Mouse (Mus musculus): ENCODE measurements at regions not wholly inside any gene's neighbourhood (a gene's known extent, or its start where the extent isn't known, plus 50 kb on each side); places are given as distances from the start of the nearest gene placed in this dataset.

GRCm38 (mm10) chr1:81516575-81517210 is 439.9 kb downstream of the Nyap2 start:
- Histone ChIP-seq H3K4me3 (no peak overlapping the region), H3K36me3 (no peaks in the 10 kb centered on the region), H3K9ac (no peak overlapping the region), H3K9me3 (no peaks in the 10 kb centered on the region), H3K4me2 (no peak overlapping the region), H3K27me3 (no peaks in the 10 kb centered on the region), H3K4me1 (peaks cover 13% of the 10 kb centered on the region), H3K27ac (no peak overlapping the region)
- no peak for ATAC-seq (ENCODE audit: borderline replicate concordance, extremely low read depth, low FRiP score, low TSS enrichment)
- 57% methylated on average over 10 of the region's 10 CpGs for WGBS

GRCm38 (mm10) chr1:81520420-81521273 is 443.9 kb downstream of the Nyap2 start:
- peak overlapping the region; percentile 9 for H3K27ac ChIP-seq
- 21% methylated on average over 9 of the region's 9 CpGs for WGBS
- ATAC-seq (ENCODE audit: borderline replicate concordance, extremely low read depth, low FRiP score, low TSS enrichment): peak; percentile 49; the same call in 1 of the 2 replicates
- H3K9ac ChIP-seq: no peak overlapping the region
- no peaks in the 10 kb centered on the region for H3K36me3 ChIP-seq
- H3K4me1 ChIP-seq: peaks cover 17% of the 10 kb centered on the region
- H3K27me3 ChIP-seq: no peaks in the 10 kb centered on the region
- no peaks in the 10 kb centered on the region for H3K9me3 ChIP-seq
- no peak overlapping the region for H3K4me3 ChIP-seq
- H3K4me2 ChIP-seq: no peak overlapping the region

GRCm38 (mm10) chr1:81522929-81523328 is 446.2 kb downstream of the Nyap2 start:
- Histone ChIP-seq H3K27me3 (no peaks in the 10 kb centered on the region), H3K36me3 (no peaks in the 10 kb centered on the region), H3K27ac (no peak overlapping the region), H3K4me2 (no peak overlapping the region), H3K4me1 (peaks cover 17% of the 10 kb centered on the region), H3K4me3 (no peak overlapping the region), H3K9ac (no peak overlapping the region), H3K9me3 (no peaks in the 10 kb centered on the region)
- WGBS: 81% methylated on average over 3 of the region's 3 CpGs
- no peak for ATAC-seq (ENCODE audit: borderline replicate concordance, extremely low read depth, low FRiP score, low TSS enrichment)

GRCm38 (mm10) chr1:81525821-81526220 is 449.1 kb downstream of the Nyap2 start:
- Histone ChIP-seq H3K36me3 (no peaks in the 10 kb centered on the region), H3K4me1 (peaks cover 10% of the 10 kb centered on the region; the same call in 1 of the 2 replicates), H3K4me3 (no peak overlapping the region), H3K9ac (no peak overlapping the region), H3K9me3 (no peaks in the 10 kb centered on the region), H3K4me2 (no peak overlapping the region), H3K27me3 (no peaks in the 10 kb centered on the region), H3K27ac (no peak overlapping the region)
- ATAC-seq (ENCODE audit: borderline replicate concordance, extremely low read depth, low FRiP score, low TSS enrichment): no peak

- Histone ChIP-seq H3K4me2 (no peak overlapping the region), H3K36me3 (no peaks in the 10 kb centered on the region), H3K9ac (no peak overlapping the region), H3K4me3 (no peak overlapping the region), H3K9me3 (no peaks in the 10 kb centered on the region), H3K27ac (no peak overlapping the region), H3K27me3 (no peaks in the 10 kb centered on the region), H3K4me1 (no peaks in the 10 kb centered on the region)
- ATAC-seq (ENCODE audit: borderline replicate concordance, extremely low read depth, low FRiP score, low TSS enrichment): no peak
- 62% methylated on average over 5 of the region's 5 CpGs for WGBS
Observed at GRCm38 (mm10) chr1:81537836-81538235, 461.1 kb downstream of the Nyap2 start.

- Histone ChIP-seq H3K27me3 (no peaks in the 10 kb centered on the region), H3K36me3 (no peaks in the 10 kb centered on the region), H3K27ac (no peak overlapping the region), H3K9me3 (no peaks in the 10 kb centered on the region), H3K9ac (no peak overlapping the region), H3K4me2 (no peak overlapping the region), H3K4me1 (no peaks in the 10 kb centered on the region), H3K4me3 (no peak overlapping the region)
- no peak for ATAC-seq (ENCODE audit: borderline replicate concordance, extremely low read depth, low FRiP score, low TSS enrichment)
- 64% methylated on average over 5 of the region's 5 CpGs for WGBS
Observed at GRCm38 (mm10) chr1:81539591-81540311, 463.0 kb downstream of the Nyap2 start.

GRCm38 (mm10) chr1:81548906-81549305 is 472.2 kb downstream of the Nyap2 start:
- H3K27ac ChIP-seq: no peak overlapping the region
- H3K36me3 ChIP-seq: no peaks in the 10 kb centered on the region
- ATAC-seq (ENCODE audit: borderline replicate concordance, extremely low read depth, low FRiP score, low TSS enrichment): no peak
- H3K4me3 ChIP-seq: no peak overlapping the region
- no peaks in the 10 kb centered on the region for H3K9me3 ChIP-seq
- 65% methylated on average over 2 of the region's 2 CpGs for WGBS
- no peaks in the 10 kb centered on the region for H3K27me3 ChIP-seq
- H3K4me2 ChIP-seq: no peak overlapping the region
- H3K4me1 ChIP-seq: no peaks in the 10 kb centered on the region
- no peak overlapping the region for H3K9ac ChIP-seq

- no peaks in the 10 kb centered on the region for H3K36me3 ChIP-seq
- H3K27me3 ChIP-seq: no peaks in the 10 kb centered on the region
- H3K4me1 ChIP-seq: no peaks in the 10 kb centered on the region
- no peak for ATAC-seq (ENCODE audit: borderline replicate concordance, extremely low read depth, low FRiP score, low TSS enrichment)
- 86% methylated on average over 5 of the region's 5 CpGs for WGBS
- no peak overlapping the region for H3K27ac ChIP-seq
- no peak overlapping the region for H3K4me2 ChIP-seq
- H3K4me3 ChIP-seq: no peak overlapping the region
- no peak overlapping the region for H3K9ac ChIP-seq
- no peaks in the 10 kb centered on the region for H3K9me3 ChIP-seq
Observed at GRCm38 (mm10) chr1:81549706-81550105, 473.0 kb downstream of the Nyap2 start.

GRCm38 (mm10) chr1:81552731-81553130 is 476.0 kb downstream of the Nyap2 start:
- Histone ChIP-seq H3K9ac (no peak overlapping the region), H3K4me2 (no peak overlapping the region), H3K4me3 (no peak overlapping the region), H3K4me1 (no peaks in the 10 kb centered on the region), H3K36me3 (no peaks in the 10 kb centered on the region), H3K9me3 (no peaks in the 10 kb centered on the region), H3K27me3 (no peaks in the 10 kb centered on the region), H3K27ac (no peak overlapping the region)
- WGBS: 80% methylated on average over 3 of the region's 3 CpGs
- no peak for ATAC-seq (ENCODE audit: borderline replicate concordance, extremely low read depth, low FRiP score, low TSS enrichment)

GRCm38 (mm10) chr1:81576965-81577664 is 500.4 kb downstream of the Nyap2 start:
- H3K4me1 ChIP-seq: no peaks in the 10 kb centered on the region
- no peaks in the 10 kb centered on the region for H3K27me3 ChIP-seq
- H3K36me3 ChIP-seq: no peaks in the 10 kb centered on the region
- no peak for ATAC-seq (ENCODE audit: borderline replicate concordance, extremely low read depth, low FRiP score, low TSS enrichment)
- 67% methylated on average over 8 of the region's 8 CpGs for WGBS
- no peak overlapping the region for H3K4me2 ChIP-seq
- no peak overlapping the region for H3K4me3 ChIP-seq
- H3K27ac ChIP-seq: no peak overlapping the region
- no peak overlapping the region for H3K9ac ChIP-seq
- H3K9me3 ChIP-seq: no peaks in the 10 kb centered on the region

- H3K4me2 ChIP-seq: no peak overlapping the region
- ATAC-seq (ENCODE audit: borderline replicate concordance, extremely low read depth, low FRiP score, low TSS enrichment): no peak
- 42% methylated on average over 9 of the region's 9 CpGs for WGBS
- no peaks in the 10 kb centered on the region for H3K9me3 ChIP-seq
- H3K36me3 ChIP-seq: no peaks in the 10 kb centered on the region
- no peak overlapping the region for H3K9ac ChIP-seq
- H3K4me1 ChIP-seq: no peaks in the 10 kb centered on the region
- H3K27me3 ChIP-seq: no peaks in the 10 kb centered on the region
- H3K27ac ChIP-seq: no peak overlapping the region
- H3K4me3 ChIP-seq: no peak overlapping the region
Observed at GRCm38 (mm10) chr1:81577665-81578201, 501.0 kb downstream of the Nyap2 start.

Data from lung, embryonic 15.5 days (tissue).